Mouse (Mus musculus) splenic B cell, adult 2 months (primary cell): Measurements from ENCODE around the gene Fasn.

ENCODE experiments used
- DNase-seq: peaks from one replicate; pipeline ENCODE4 v3.0.0-alpha.2; 2011; ENCODE audit warnings: low read depth, low spot score
- H3K27me3 ChIP-seq: 2 replicates; pipeline ENCODE4 v1.6.1; 2012; ENCODE audit warnings: mild to moderate bottlenecking, low read length, moderate library complexity, mixed read lengths; ENCODE audit not compliant: control insufficient read depth, poor library complexity, insufficient read depth, severe bottlenecking
- H3K36me3 ChIP-seq: 2 replicates; pipeline ENCODE4 v1.6.1; 2012; ENCODE audit warnings: mild to moderate bottlenecking, low read length, moderate library complexity, mixed read lengths; ENCODE audit not compliant: control insufficient read depth, poor library complexity, insufficient read depth, severe bottlenecking

Gene Fasn

GRCm38 (mm10) chr11:120821076-120821922, 3.0 kb downstream of the Fasn start:
- no peak for DNase-seq
- Histone ChIP-seq H3K27me3 (no peaks in the 10 kb centered on the region), H3K36me3 (peaks cover 15% of the 10 kb centered on the region)

DNA sequence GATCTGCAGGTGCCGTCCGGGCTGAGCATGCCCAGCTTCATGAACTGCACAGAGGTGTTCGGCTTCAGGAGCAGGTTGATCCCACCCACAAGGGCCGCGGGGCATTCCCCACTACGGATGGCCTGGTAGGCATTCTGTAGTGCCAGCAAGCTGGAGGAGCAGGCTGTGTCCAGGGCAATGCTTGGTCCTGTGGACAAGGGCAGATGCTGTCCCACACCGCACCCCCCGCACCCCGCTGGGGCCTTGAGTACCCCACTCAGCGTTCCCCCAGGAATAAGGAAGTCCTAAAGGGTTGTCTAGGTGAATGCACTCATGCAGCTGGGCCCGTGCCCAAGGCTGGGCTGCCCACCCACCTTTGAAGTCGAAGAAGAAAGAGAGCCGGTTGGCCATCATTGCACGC, 3.8 kb downstream of the Fasn start:
- peaks cover 19% of the 10 kb centered on the region for H3K36me3 ChIP-seq
- no peak for DNase-seq

GRCm38 (mm10) chr11:120819556-120819955, 4.8 kb downstream of the Fasn start:
- peaks cover 19% of the 10 kb centered on the region for H3K36me3 ChIP-seq
- no peaks in the 10 kb centered on the region for H3K27me3 ChIP-seq
- no peak for DNase-seq

More for the DNA sequence above, 3.8 kb downstream of the Fasn start:
- H3K27me3 ChIP-seq, result no peaks in the 10 kb centered on the region

GRCm38 (mm10) chr11:120818251-120818650, 6.1 kb downstream of the Fasn start:
- peaks cover 19% of the 10 kb centered on the region for H3K36me3 ChIP-seq

GRCm38 (mm10) chr11:120817358-120817757, 7.0 kb downstream of the Fasn start:
- no peak for DNase-seq
- H3K27me3 ChIP-seq, result no peaks in the 10 kb centered on the region
- peaks cover 19% of the 10 kb centered on the region for H3K36me3 ChIP-seq

More at GRCm38 (mm10) chr11:120818251-120818650, 6.1 kb downstream of the Fasn start:
- no peak for DNase-seq
- no peaks in the 10 kb centered on the region for H3K27me3 ChIP-seq

DNA sequence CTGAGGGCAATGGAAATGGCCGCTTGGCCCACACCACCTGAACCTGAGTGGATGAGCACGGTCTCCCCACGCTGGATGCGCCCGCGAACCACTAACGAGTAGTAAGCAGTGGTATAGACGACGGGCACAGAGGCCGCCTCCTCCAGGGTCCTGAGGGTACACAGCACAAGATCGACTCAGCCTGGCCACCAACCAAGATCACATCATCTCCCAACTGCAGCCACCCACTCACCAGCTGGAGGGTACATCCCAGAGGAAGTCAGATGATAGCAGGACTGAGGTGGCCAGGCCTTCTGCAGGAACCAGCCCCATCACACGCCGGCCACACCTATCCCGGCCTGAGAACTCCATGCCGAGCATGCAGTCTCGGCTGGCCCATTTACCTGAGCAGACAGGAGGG, 12.3 kb downstream of the Fasn start:
- H3K36me3 ChIP-seq, result peaks cover 10% of the 10 kb centered on the region
- no peaks in the 10 kb centered on the region for H3K27me3 ChIP-seq
- DNase-seq, result no peak

DNA sequence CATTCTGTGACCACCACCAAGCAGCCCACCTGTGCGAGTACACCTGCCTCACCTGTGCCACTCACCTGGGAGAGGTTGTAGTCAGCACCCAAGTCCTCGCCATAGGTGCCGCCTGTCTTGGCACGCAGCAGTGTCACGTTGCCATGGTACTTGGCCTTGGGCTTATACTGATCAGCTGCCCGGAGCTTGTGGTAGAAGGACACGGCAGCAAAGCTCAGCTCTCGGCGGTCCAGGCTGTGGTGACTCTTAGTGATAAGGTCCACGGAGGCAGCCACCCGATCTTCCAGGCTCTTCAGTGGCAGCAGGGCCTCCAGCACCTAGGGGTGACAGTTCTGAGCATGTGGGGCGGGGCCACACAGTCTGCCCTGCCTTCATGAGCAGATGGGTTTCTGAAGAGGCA, 16.3 kb downstream of the Fasn start:
- Histone ChIP-seq H3K27me3 (no peaks in the 10 kb centered on the region), H3K36me3 (peaks cover 5% of the 10 kb centered on the region)
- DNase-seq, result no peak

DNA sequence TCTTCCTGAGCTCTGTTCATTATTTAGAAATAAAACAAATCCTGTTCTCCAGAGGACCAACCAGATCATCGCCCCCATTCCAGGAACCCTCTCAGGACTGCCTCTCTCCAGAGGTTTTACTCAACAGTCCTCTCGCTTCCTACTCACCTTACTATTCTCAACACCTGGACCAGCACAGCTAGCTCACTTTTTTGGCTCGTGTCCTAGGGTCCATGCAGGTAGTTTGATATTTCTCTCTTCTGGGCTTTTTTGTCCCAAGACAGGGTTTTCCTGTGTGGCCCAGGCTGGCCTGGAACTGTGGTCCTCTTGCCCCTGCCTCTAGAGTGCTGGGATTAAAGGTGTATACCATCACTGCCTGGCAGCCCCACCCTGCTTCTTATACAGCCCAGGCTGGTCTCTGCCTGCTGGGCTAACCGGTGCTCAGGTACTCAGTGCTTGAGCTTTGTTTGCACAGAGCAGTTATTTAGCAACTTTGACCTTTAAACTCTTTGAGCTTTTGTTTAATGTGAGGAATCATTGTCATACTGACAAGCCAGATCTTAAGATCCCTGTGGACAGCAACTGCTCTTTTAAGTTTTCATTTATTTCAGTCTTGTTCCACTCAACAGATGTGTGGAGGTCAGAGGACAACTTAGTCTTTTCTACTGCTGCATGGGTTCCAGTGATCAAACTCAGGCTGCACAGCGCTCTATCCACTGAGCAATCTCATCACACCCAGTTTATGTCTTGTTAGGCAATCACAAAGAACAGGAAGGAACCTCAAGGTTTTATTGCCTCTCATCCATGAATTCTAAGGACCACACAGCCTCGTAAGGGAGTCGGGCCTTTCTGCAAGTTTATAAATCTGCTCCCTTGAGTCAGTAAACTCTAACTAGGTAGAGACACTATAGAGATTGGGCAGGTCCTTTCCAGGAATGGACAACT, 18.7 kb downstream of the Fasn start:
- no peaks in the 10 kb centered on the region; the same call in 1 of the 2 replicates for H3K36me3 ChIP-seq
- H3K27me3 ChIP-seq, result no peaks in the 10 kb centered on the region
- DNase-seq, result no peak

DNA sequence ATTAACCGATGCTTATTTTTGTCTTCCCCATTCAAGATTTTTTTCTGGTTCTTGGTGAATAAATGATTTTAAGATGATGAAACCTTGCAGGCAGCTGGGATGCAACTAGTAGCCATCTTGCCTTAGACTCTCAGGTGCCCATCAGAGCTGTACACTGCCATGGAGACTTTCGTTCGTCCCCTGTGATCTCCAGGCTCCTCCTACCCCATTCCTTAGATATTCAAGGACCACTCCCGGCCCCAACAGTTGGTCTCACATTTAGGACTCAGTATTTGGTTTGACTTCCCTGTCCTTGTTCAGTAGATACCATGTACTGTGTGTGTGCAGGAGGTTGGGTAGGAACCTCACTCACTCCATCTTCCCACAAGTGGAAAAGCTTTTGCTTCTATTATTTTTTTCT, 19.6 kb downstream of the Fasn start:
- H3K27me3 ChIP-seq, result no peaks in the 10 kb centered on the region
- DNase-seq, result no peak
- no peaks in the 10 kb centered on the region; the same call in 1 of the 2 replicates for H3K36me3 ChIP-seq

DNA sequence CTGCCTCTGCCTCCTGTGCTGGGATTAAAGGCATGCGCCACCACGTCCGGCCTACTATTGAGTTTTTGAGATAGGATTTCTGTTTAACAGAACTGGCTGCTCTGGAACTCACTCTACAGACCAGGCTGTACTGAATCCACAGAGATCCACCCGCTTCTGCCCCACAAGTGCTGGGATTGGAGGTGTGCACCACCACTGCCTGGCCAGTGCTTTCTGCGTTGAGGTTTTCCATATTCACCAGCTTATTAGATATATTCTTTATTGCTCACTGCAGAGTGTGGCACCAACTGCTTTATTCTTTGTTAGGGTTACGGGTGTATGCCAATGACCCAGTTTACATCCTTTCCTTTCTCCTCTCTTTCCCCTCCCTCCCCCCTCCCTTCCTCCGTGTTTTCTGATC, 20.1 kb downstream of the Fasn start:
- no peak for DNase-seq
- H3K27me3 ChIP-seq, result no peaks in the 10 kb centered on the region
- H3K36me3 ChIP-seq, result no peaks in the 10 kb centered on the region; the same call in 1 of the 2 replicates

- peak; percentile 89 for DNase-seq
- Histone ChIP-seq H3K27me3 (no peaks in the 10 kb centered on the region), H3K36me3 (no peaks in the 10 kb centered on the region; the same call in 1 of the 2 replicates)
Measured at GRCm38 (mm10) chr11:120800061-120800904, 24.1 kb downstream of the Fasn start.

DNA sequence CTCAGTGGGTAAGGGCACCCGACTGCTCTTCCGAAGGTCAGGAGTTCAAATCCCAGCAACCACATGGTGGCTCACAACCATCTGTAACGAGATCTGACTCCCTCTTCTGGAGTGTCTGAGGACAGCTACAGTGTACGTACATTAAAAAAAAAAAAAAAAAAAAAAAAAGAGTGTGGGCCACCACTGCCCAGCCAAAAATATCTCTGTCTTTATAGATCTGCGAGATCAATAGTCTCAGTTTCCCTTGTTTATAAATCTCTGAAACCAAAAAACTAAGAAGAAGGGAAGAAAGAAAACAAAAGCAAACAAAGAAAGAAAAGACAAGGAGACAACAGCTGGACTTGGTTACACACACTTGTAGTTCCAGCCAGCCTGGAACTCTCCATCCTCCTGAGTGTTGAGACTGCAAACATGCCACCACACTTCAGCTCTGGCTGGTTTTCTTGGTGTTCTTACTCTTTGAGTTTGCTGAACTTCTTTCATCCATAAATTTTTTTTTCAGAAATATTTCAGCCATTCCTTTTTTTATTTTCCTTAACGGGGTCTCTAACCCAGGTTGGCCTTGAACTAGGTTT, 24.9 kb downstream of the Fasn start:
- Histone ChIP-seq H3K27me3 (no peaks in the 10 kb centered on the region), H3K36me3 (no peaks in the 10 kb centered on the region; the same call in 1 of the 2 replicates)
- DNase-seq, result no peak

GRCm38 (mm10) chr11:120798244-120798643, 26.1 kb downstream of the Fasn start:
- DNase-seq, result no peak
- Histone ChIP-seq H3K27me3 (no peaks in the 10 kb centered on the region), H3K36me3 (peaks cover 1% of the 10 kb centered on the region; the same call in 1 of the 2 replicates)

GRCm38 (mm10) chr11:120796614-120796946, 27.8 kb downstream of the Fasn start:
- peaks cover 9% of the 10 kb centered on the region for H3K36me3 ChIP-seq
- H3K27me3 ChIP-seq, result no peaks in the 10 kb centered on the region
- DNase-seq, result no peak
